Mouse (Mus musculus) spleen, adult 2 months (tissue): ENCODE results near the gene Smco4. TPM values are rescaled to one million over a fixed set of nuclear protein-coding genes. Genes with fewer than 3 reads are reported as not detected.

ENCODE experiments used
- DNase-seq, 2 experiments: peaks; one replicate each; pipeline versions ENCODE4 v3.0.0 to v3.0.0-alpha.2; 2012 to 2021; ENCODE audit warnings: low spot score in 2 of 2, low read depth in 1 of 2
- H3K27ac ChIP-seq: fragments of 200-500 bp; 2 replicates; pipeline ENCODE4 v1.5.1; 2012; ENCODE audit warnings: low read length, inconsistent platforms; ENCODE audit not compliant: insufficient read depth
- H3K27me3 ChIP-seq: fragments of 200-500 bp; 2 replicates; pipeline ENCODE4 v1.6.1; 2012; ENCODE audit warnings: mild to moderate bottlenecking, moderate library complexity, low read length, inconsistent platforms; ENCODE audit not compliant: control insufficient read depth, insufficient read depth
- H3K36me3 ChIP-seq: fragments of 200-500 bp; 2 replicates; pipeline ENCODE4 v1.6.1; 2012; ENCODE audit warnings: mild to moderate bottlenecking, low read length, inconsistent platforms; ENCODE audit not compliant: control insufficient read depth, insufficient read depth
- H3K4me1 ChIP-seq: fragments of 200-500 bp; 2 replicates; pipeline ENCODE4 v1.6.1; 2011; ENCODE audit warnings: inconsistent platforms; ENCODE audit not compliant: control insufficient read depth, insufficient read depth, insufficient read length
- H3K4me3 ChIP-seq: fragments of 200-500 bp; 2 replicates; pipeline ENCODE4 v1.5.1; 2011; ENCODE audit warnings: mild to moderate bottlenecking, inconsistent platforms; ENCODE audit not compliant: insufficient read depth, insufficient read length; ENCODE audit errors: extremely low read depth
- CTCF ChIP-seq: fragments of 200-500 bp; IDR thresholded peaks from 2 replicates; pipeline ENCODE4 v1.5.1; 2011; ENCODE audit warnings: mild to moderate bottlenecking, inconsistent platforms; ENCODE audit not compliant: insufficient read depth, insufficient read length, insufficient replicate concordance; ENCODE audit errors: extremely low read depth
- POLR2A ChIP-seq: fragments of 200-500 bp; IDR thresholded peaks from 2 replicates; pipeline ENCODE4 v1.6.1; 2011; ENCODE audit warnings: low read depth, low read length, inconsistent platforms
- WGBS: fragments of 180-500 bp; shearing (Covaris S2); methylation state at CpG from one replicate; pipeline ENCODE4 v1.1.7; 2018; 5-methylcytosine and 5-hydroxymethylcytosine counted together
- polyA plus RNA-seq: library from polyadenylated mRNA; depleted of rRNA; stranded (reverse); fragments of >200 nt; gene quantifications from 2 replicates; pipeline ENCODE4 v1.2.3, GENCODE M21; 2012; rRNA removed

The Smco4 gene
- polyA plus RNA-seq: 7.0 and 8.0 TPM in 2 replicates

GRCm38 (mm10) chr9:15493235-15493924 lies at the start of gene Smco4:
TSS of gene Smco4 (plus strand) at chr9:15493432.
- 4% methylated on average over 101 of the region's 101 CpGs for WGBS
- peak; percentile 9 to 61 for DNase-seq
- H3K27ac ChIP-seq: no peak within 1 kb of the TSS
- peak within 1 kb of the TSS; percentile 62 for H3K4me3 ChIP-seq
- H3K36me3 ChIP-seq: no peaks in the 10 kb centered on the region
- TF ChIP-seq CTCF (peak; percentile 36; the same call in 1 of the 2 replicates), POLR2A (no peak)
- peaks cover 4% of the 10 kb centered on the region for H3K4me1 ChIP-seq
- peaks cover 4% of the 10 kb centered on the region for H3K27me3 ChIP-seq

- Histone ChIP-seq H3K27me3 (no peaks in the 10 kb centered on the region), H3K27ac (no peak overlapping the region), H3K4me3 (no peak overlapping the region), H3K4me1 (no peaks in the 10 kb centered on the region), H3K36me3 (no peaks in the 10 kb centered on the region)
- TF ChIP-seq CTCF (no peak), POLR2A (no peak)
- 55% methylated on average over 2 of the region's 2 CpGs for WGBS
- no peak for DNase-seq
Observed at GRCm38 (mm10) chr9:15447397-15447796, 45.8 kb upstream of the Smco4 start.

GRCm38 (mm10) chr9:15450921-15451320 lies 42.3 kb upstream of the Smco4 start:
- TF ChIP-seq POLR2A (no peak), CTCF (no peak)

GRCm38 (mm10) chr9:15472256-15472655 lies 21.0 kb upstream of the Smco4 start:
- TF ChIP-seq POLR2A: no peak
- no peak for TF ChIP-seq CTCF
- no peak for DNase-seq
- H3K27me3 ChIP-seq: no peaks in the 10 kb centered on the region
- no peaks in the 10 kb centered on the region for H3K4me1 ChIP-seq
- H3K36me3 ChIP-seq: no peaks in the 10 kb centered on the region
- 79% methylated on average over 4 of the region's 4 CpGs for WGBS
- no peak overlapping the region for H3K27ac ChIP-seq
- no peak overlapping the region for H3K4me3 ChIP-seq

More at GRCm38 (mm10) chr9:15450921-15451320, 42.3 kb upstream of the Smco4 start:
- DNase-seq: no peak
- WGBS: 72% methylated on average over 5 of the region's 5 CpGs
- H3K36me3 ChIP-seq: no peaks in the 10 kb centered on the region
- H3K4me1 ChIP-seq: no peaks in the 10 kb centered on the region
- H3K27me3 ChIP-seq: no peaks in the 10 kb centered on the region
- H3K27ac ChIP-seq: no peak overlapping the region
- no peak overlapping the region for H3K4me3 ChIP-seq

- Histone ChIP-seq H3K27ac (no peak overlapping the region), H3K36me3 (no peaks in the 10 kb centered on the region), H3K4me1 (no peaks in the 10 kb centered on the region), H3K4me3 (no peak overlapping the region), H3K27me3 (no peaks in the 10 kb centered on the region)
- WGBS: 98% methylated on average over 1 of the region's 1 CpGs
- TF ChIP-seq CTCF: no peak
- TF ChIP-seq POLR2A: no peak
- DNase-seq: no peak
Observed at GRCm38 (mm10) chr9:15473206-15473605, 20.0 kb upstream of the Smco4 start.

- H3K4me1 ChIP-seq: no peaks in the 10 kb centered on the region
- H3K4me3 ChIP-seq: no peak overlapping the region
- DNase-seq: no peak
- H3K27ac ChIP-seq: no peak overlapping the region
- H3K27me3 ChIP-seq: no peaks in the 10 kb centered on the region
- WGBS: 85% methylated on average over 10 of the region's 10 CpGs
- no peaks in the 10 kb centered on the region for H3K36me3 ChIP-seq
- TF ChIP-seq CTCF (no peak), POLR2A (no peak)
Observed at GRCm38 (mm10) chr9:15477556-15477955, 15.7 kb upstream of the Smco4 start.
